ENCODE assay signal across 23 mouse cellular contexts in genomic region chr7:115222642-115223041, GRCm38 (mm10).
DNase-seq lines count a peak whose midpoint lies in the region; ATAC-seq lines count a peak whose summit lies in the region.
"Had no signal": no experiment of that assay in that cellular context is flagged by ENCODE, and none has a peak within 500 bp of the region (broad histone marks: within the 10 kb centered on the region; RNA-seq: fewer than 3 reads in every experiment).

No protein-coding gene starts in this region.

- DNase-seq in heart, postnatal 4 days, result peak; percentile 13
- no peak for DNase-seq in heart, embryonic 10.5 days (ENCODE audit: low spot score)
- DNase-seq in lung, postnatal 10 days, result no peak
- peak; percentile 24 for DNase-seq in embryonic facial prominence, embryonic 10.5 days (ENCODE audit: low spot score)
- no peak for DNase-seq in urinary bladder, postnatal 25 days (ENCODE audit: low spot score)
- DNase-seq: cerebellum, adult 11-12 months; cerebellum, postnatal 36 days; heart, postnatal 36 days; lung, postnatal 36 days; right cerebral cortex, postnatal 14 days had no signal

- H3K4me2 ChIP-seq in lung, embryonic 16.5 days (ENCODE audit: low read depth, low read length), result no peak overlapping the region
- no peak overlapping the region for H3K4me2 ChIP-seq in stomach, embryonic 16.5 days (ENCODE audit: low read depth, low read length)
- H3K4me2 ChIP-seq: forebrain, embryonic 13.5 days; heart, embryonic 12.5 days; limb, embryonic 12.5 days; liver, embryonic 15.5 days; neural tube, embryonic 12.5 days; stomach, embryonic 15.5 days had no signal

- H3K36me3 ChIP-seq in heart, embryonic 10.5 days, result no peaks in the 10 kb centered on the region
- no peaks in the 10 kb centered on the region for H3K36me3 ChIP-seq in lung, embryonic 16.5 days (ENCODE audit: control insufficient read depth, insufficient read depth, low read length)
- no peaks in the 10 kb centered on the region for H3K36me3 ChIP-seq in embryonic facial prominence, embryonic 10.5 days (replicated peaks)
- no peaks in the 10 kb centered on the region for H3K36me3 ChIP-seq in stomach, embryonic 16.5 days (ENCODE audit: control insufficient read depth, insufficient read depth, low read length)
- H3K36me3 ChIP-seq: heart, embryonic 12.5 days; limb, embryonic 12.5 days; liver, embryonic 15.5 days; neural tube, embryonic 12.5 days; stomach, embryonic 15.5 days had no signal

- no peaks in the 10 kb centered on the region; the same call in 1 of the 2 replicates for H3K27me3 ChIP-seq in heart, embryonic 10.5 days (ENCODE audit: insufficient read depth, poor library complexity, severe bottlenecking)
- H3K27me3 ChIP-seq in lung, embryonic 16.5 days (ENCODE audit: control insufficient read depth, insufficient read depth, low read depth, low read length), result no peaks in the 10 kb centered on the region
- peaks cover 24% of the 10 kb centered on the region for H3K27me3 ChIP-seq in embryonic facial prominence, embryonic 10.5 days (replicated peaks; ENCODE audit: low read depth, poor library complexity, severe bottlenecking)
- H3K27me3 ChIP-seq in stomach, embryonic 16.5 days (ENCODE audit: control insufficient read depth, insufficient read depth, low read length), result no peaks in the 10 kb centered on the region
- H3K27me3 ChIP-seq: heart, embryonic 12.5 days; liver, embryonic 15.5 days; neural tube, embryonic 12.5 days; Patski; stomach, embryonic 15.5 days had no signal

- no peak overlapping the region for H3K4me3 ChIP-seq in heart, embryonic 10.5 days
- H3K4me3 ChIP-seq in lung, embryonic 16.5 days (ENCODE audit: low read length), result no peak overlapping the region
- no peak overlapping the region for H3K4me3 ChIP-seq in embryonic facial prominence, embryonic 10.5 days
- no peak overlapping the region for H3K4me3 ChIP-seq in stomach, embryonic 16.5 days (replicated peaks; ENCODE audit: low read length)
- H3K4me3 ChIP-seq: forebrain, embryonic 13.5 days; heart, embryonic 12.5 days; left cerebral cortex, adult 2 months; limb, embryonic 12.5 days; liver, embryonic 15.5 days; neural tube, embryonic 12.5 days; stomach, embryonic 15.5 days had no signal

- peak; percentile 20; the same call in 1 of the 2 replicates for ATAC-seq in lung, embryonic 16.5 days (ENCODE audit: low read depth)
- 0 out of 2 replicates have a peak, but pooled peaks have one; percentile 44 for ATAC-seq in stomach, embryonic 16.5 days (ENCODE audit: insufficient read depth, low FRiP score)
- ATAC-seq: activated CD4-positive, CD25-positive, alpha-beta regulatory T cell, adult 4 months; forebrain, embryonic 13.5 days; hindbrain, embryonic 16.5 days; intestine, postnatal 0 days; Patski had no signal

- peaks cover 15% of the 10 kb centered on the region for H3K4me1 ChIP-seq in heart, embryonic 10.5 days
- H3K4me1 ChIP-seq in lung, embryonic 16.5 days (replicated peaks; ENCODE audit: control insufficient read depth, insufficient read depth, low read length), result peaks cover 4% of the 10 kb centered on the region; the same call in 1 of the 2 replicates
- H3K4me1 ChIP-seq in embryonic facial prominence, embryonic 10.5 days, result peaks cover 15% of the 10 kb centered on the region
- H3K4me1 ChIP-seq in stomach, embryonic 16.5 days (ENCODE audit: control insufficient read depth, insufficient read depth, low read length), result 0 out of 2 replicates have a peak, but pooled peaks cover 3% of the 10 kb centered on the region
- H3K4me1 ChIP-seq: liver, embryonic 15.5 days had no signal

- no peaks in the 10 kb centered on the region for H3K9me3 ChIP-seq in heart, embryonic 10.5 days
- H3K9me3 ChIP-seq in lung, embryonic 16.5 days (ENCODE audit: control insufficient read depth, low read length), result no peaks in the 10 kb centered on the region
- no peaks in the 10 kb centered on the region for H3K9me3 ChIP-seq in embryonic facial prominence, embryonic 10.5 days
- no peaks in the 10 kb centered on the region for H3K9me3 ChIP-seq in stomach, embryonic 16.5 days (replicated peaks; ENCODE audit: control insufficient read depth, low read length)
- H3K9me3 ChIP-seq: forebrain, embryonic 13.5 days; heart, embryonic 12.5 days; limb, embryonic 12.5 days; liver, embryonic 15.5 days; neural tube, embryonic 12.5 days; stomach, embryonic 15.5 days had no signal

- H3K9ac ChIP-seq in lung, embryonic 16.5 days (ENCODE audit: low read length), result no peak overlapping the region
- H3K9ac ChIP-seq in stomach, embryonic 16.5 days (ENCODE audit: low read length), result no peak overlapping the region
- H3K9ac ChIP-seq: forebrain, embryonic 13.5 days; heart, embryonic 12.5 days; limb, embryonic 12.5 days; liver, embryonic 15.5 days; neural tube, embryonic 12.5 days; stomach, embryonic 15.5 days had no signal

- H3K27ac ChIP-seq in heart, embryonic 10.5 days, result no peak overlapping the region
- no peak overlapping the region for H3K27ac ChIP-seq in lung, embryonic 16.5 days (ENCODE audit: low read length)
- H3K27ac ChIP-seq in embryonic facial prominence, embryonic 10.5 days (replicated peaks), result no peak overlapping the region
- no peak overlapping the region for H3K27ac ChIP-seq in stomach, embryonic 16.5 days (ENCODE audit: low read length)
- H3K27ac ChIP-seq: forebrain, embryonic 13.5 days; left cerebral cortex, adult 2 months; limb, embryonic 12.5 days; liver, embryonic 15.5 days; neural tube, embryonic 12.5 days; stomach, embryonic 15.5 days had no signal

- WGBS in heart, embryonic 10.5 days, result 36% methylated on average over 5 of the region's 7 CpGs
- 38% methylated on average over 6 of the region's 7 CpGs for WGBS in lung, embryonic 16.5 days
- WGBS in embryonic facial prominence, embryonic 10.5 days, result 63% methylated on average over 5 of the region's 7 CpGs
- 64% methylated on average over 5 of the region's 7 CpGs for WGBS in stomach, embryonic 16.5 days

Comparison
In these comparisons a context has a peak if more than half of its experiments do, and no peak if none do; other contexts are left out.
1. DNase-seq: peak in heart, postnatal 4 days (single experiment) and embryonic facial prominence, embryonic 10.5 days (single experiment); none in heart, embryonic 10.5 days (single experiment), lung, postnatal 10 days (single experiment) and urinary bladder, postnatal 25 days (single experiment).